Mouse (Mus musculus) CH12.LX (cell line): ENCODE measurements at regions not wholly inside any gene's neighbourhood (a gene's known extent, or its start where the extent isn't known, plus 50 kb on each side); places are given as distances from the start of the nearest gene placed in this dataset.

ENCODE experiments used
- DNase-seq: peaks from one replicate; pipeline ENCODE4 v3.0.0-alpha.2; 2013; ENCODE audit errors: extremely low read depth
- H3K27ac ChIP-seq: 2 replicates; pipeline ENCODE4 v1.5.1; 2012; ENCODE audit warnings: low read depth, mild to moderate bottlenecking, control low read depth, moderate library complexity; ENCODE audit not compliant: insufficient read depth
- H3K27me3 ChIP-seq: replicated peaks from 2 replicates; pipeline ENCODE3; 2012; ENCODE audit warnings: inconsistent platforms
- H3K36me3 ChIP-seq, 2 experiments: replicated peaks in 1 of 2; 2 replicates each; pipeline versions ENCODE3 to v1.6.1; 2012; ENCODE audit warnings: inconsistent platforms in 1 of 2, low read length in 1 of 2, mild to moderate bottlenecking in 1 of 2, mixed read lengths in 1 of 2, moderate library complexity in 1 of 2; ENCODE audit not compliant: control insufficient read depth in 1 of 2, insufficient read depth in 1 of 2
- H3K4me1 ChIP-seq, 2 experiments: 2 replicates each; pipeline ENCODE4 v1.6.1; 2012; ENCODE audit warnings: inconsistent platforms in 1 of 2, moderate library complexity in 1 of 2; ENCODE audit not compliant: insufficient read depth in 2 of 2, control insufficient read depth in 1 of 2
- H3K4me2 ChIP-seq: 2 replicates; pipeline ENCODE4 v1.6.1; 2012; ENCODE audit warnings: low read depth, mild to moderate bottlenecking, control low read depth; ENCODE audit not compliant: poor library complexity, insufficient read depth, severe bottlenecking
- H3K4me3 ChIP-seq, 3 experiments: fragments of 150-350 bp in 1 of 3; sonication (generic) in 1 of 3; replicated peaks in 1 of 3; 2 replicates each; pipeline versions ENCODE3 to v1.5.1; 2011 to 2012; ENCODE audit warnings: low read depth in 2 of 3, low read length in 2 of 3, mild to moderate bottlenecking in 2 of 3, moderate library complexity in 2 of 3, control low read depth in 1 of 3, improper control_type of control experiment in 1 of 3, inconsistent platforms in 1 of 3, mixed read lengths in 1 of 3; ENCODE audit not compliant: poor library complexity in 1 of 3
- H3K79me2 ChIP-seq: replicated peaks from 2 replicates; pipeline ENCODE4 v1.6.1; 2012; ENCODE audit warnings: mild to moderate bottlenecking, moderate library complexity; ENCODE audit not compliant: control insufficient read depth, poor library complexity, insufficient read depth, severe bottlenecking; ENCODE audit errors: extremely low read depth
- H3K9ac ChIP-seq: 2 replicates; pipeline ENCODE4 v1.6.1; 2012; ENCODE audit warnings: low read depth, mild to moderate bottlenecking, control low read depth, moderate library complexity; ENCODE audit not compliant: insufficient read depth
- H3K9me3 ChIP-seq: replicated peaks from 2 replicates; pipeline ENCODE3; 2012; ENCODE audit warnings: low read length, inconsistent platforms, mixed read lengths
- BHLHE40 ChIP-seq: IDR thresholded peaks from 2 replicates; pipeline ENCODE4 v1.6.1; 2011; ENCODE audit warnings: mild to moderate bottlenecking, low read depth, low read length, improper control_type of control experiment
- CHD1 ChIP-seq: IDR thresholded peaks from 2 replicates; pipeline ENCODE4 v1.6.1; 2012; ENCODE audit warnings: low read depth, low read length, improper control_type of control experiment, inconsistent platforms
- CHD2 ChIP-seq: IDR thresholded peaks from 2 replicates; pipeline ENCODE4 v1.6.1; 2011; ENCODE audit warnings: low read length, improper control_type of control experiment
- ETS1 ChIP-seq: conservative IDR thresholded peaks from 2 replicates; pipeline ENCODE4 v1.6.1; 2012; ENCODE audit warnings: low read depth, mild to moderate bottlenecking, inconsistent platforms, low read length, improper control_type of control experiment, moderate library complexity
- GABPA ChIP-seq: IDR thresholded peaks from 2 replicates; pipeline ENCODE4 v1.6.1; 2012; ENCODE audit warnings: low read depth, low read length, improper control_type of control experiment, inconsistent platforms; ENCODE audit not compliant: insufficient replicate concordance
- HCFC1 ChIP-seq: IDR thresholded peaks from 2 replicates; pipeline ENCODE4 v1.6.1; 2012; ENCODE audit warnings: low read depth, mild to moderate bottlenecking, inconsistent platforms, low read length, improper control_type of control experiment
- JUN ChIP-seq: IDR thresholded peaks from 2 replicates; pipeline ENCODE4 v1.6.1; 2011; ENCODE audit warnings: low read depth, mild to moderate bottlenecking, low read length, improper control_type of control experiment, moderate library complexity; ENCODE audit not compliant: insufficient read depth
- JUND ChIP-seq: conservative IDR thresholded peaks from 2 replicates; pipeline ENCODE4 v1.6.1; 2011; ENCODE audit warnings: low read depth, low read length, improper control_type of control experiment
- KAT2A ChIP-seq: IDR thresholded peaks from 2 replicates; pipeline ENCODE4 v1.6.1; 2012; ENCODE audit warnings: low read length, improper control_type of control experiment, inconsistent platforms; ENCODE audit not compliant: insufficient replicate concordance
- MAFK ChIP-seq: IDR thresholded peaks from 2 replicates; pipeline ENCODE4 v1.6.1; 2011; ENCODE audit warnings: low read length, improper control_type of control experiment; ENCODE audit not compliant: insufficient replicate concordance
- MEF2A ChIP-seq: IDR thresholded peaks from 2 replicates; pipeline ENCODE4 v1.6.1; 2014; ENCODE audit warnings: low read depth, mild to moderate bottlenecking, inconsistent platforms, low read length, improper control_type of control experiment, borderline replicate concordance
- MXI1 ChIP-seq: IDR thresholded peaks from 2 replicates; pipeline ENCODE4 v1.6.1; 2011; ENCODE audit warnings: mild to moderate bottlenecking, low read depth, low read length, improper control_type of control experiment
- NRF1 ChIP-seq: IDR thresholded peaks from 2 replicates; pipeline ENCODE4 v1.6.1; 2014; ENCODE audit warnings: low read depth, mild to moderate bottlenecking, inconsistent platforms, low read length, improper control_type of control experiment, moderate library complexity
- PAX5 ChIP-seq: IDR thresholded peaks from 2 replicates; pipeline ENCODE4 v1.6.1; 2012; ENCODE audit warnings: low read length, inconsistent platforms, mixed read lengths
- POLR2AphosphoS2 ChIP-seq: IDR thresholded peaks from 2 replicates; pipeline ENCODE4 v1.6.1; 2011; ENCODE audit warnings: low read depth, low read length, improper control_type of control experiment
- SIN3A ChIP-seq: IDR thresholded peaks from 2 replicates; pipeline ENCODE4 v1.6.1; 2012; ENCODE audit warnings: low read length, improper control_type of control experiment, inconsistent platforms
- SMC3 ChIP-seq: IDR thresholded peaks from 2 replicates; pipeline ENCODE4 v1.6.1; 2011; ENCODE audit warnings: low read depth, low read length, improper control_type of control experiment
- TBP ChIP-seq: conservative IDR thresholded peaks from 2 replicates; pipeline ENCODE4 v1.6.1; 2011; ENCODE audit warnings: low read depth, low read length, improper control_type of control experiment
- TCF12 ChIP-seq: IDR thresholded peaks from 2 replicates; pipeline ENCODE4 v1.6.1; 2014; ENCODE audit warnings: low read depth, mild to moderate bottlenecking, inconsistent platforms, low read length, improper control_type of control experiment
- USF2 ChIP-seq: conservative IDR thresholded peaks from 2 replicates; pipeline ENCODE4 v1.6.1; 2011; ENCODE audit warnings: low read depth, low read length, improper control_type of control experiment
- ZC3H11A ChIP-seq: IDR thresholded peaks from 2 replicates; pipeline ENCODE4 v1.6.1; 2012; ENCODE audit warnings: low read depth, mild to moderate bottlenecking, inconsistent platforms, low read length, improper control_type of control experiment
- dilution Hi-C: fragments of 300-500 bp; cut with MboI; formaldehyde crosslinking; loops from 2 replicates; pipeline ENCODE4 v1.14.3; 2020; ENCODE audit warnings: low sequenced_read_pairs; ENCODE audit not compliant: extremely low pct_unique_long_range_greater_than_20kb, extremely low pct_ligation_motif_present
- in situ Hi-C: fragments of 300-500 bp; cut with MboI; formaldehyde crosslinking; loops from 3 replicates; pipeline ENCODE4 v1.14.3; 2019; ENCODE audit warnings: low sequenced_read_pairs, low pct_ligation_motif_present, low pct_unique_long_range_greater_than_20kb, mixed read lengths

DNA sequence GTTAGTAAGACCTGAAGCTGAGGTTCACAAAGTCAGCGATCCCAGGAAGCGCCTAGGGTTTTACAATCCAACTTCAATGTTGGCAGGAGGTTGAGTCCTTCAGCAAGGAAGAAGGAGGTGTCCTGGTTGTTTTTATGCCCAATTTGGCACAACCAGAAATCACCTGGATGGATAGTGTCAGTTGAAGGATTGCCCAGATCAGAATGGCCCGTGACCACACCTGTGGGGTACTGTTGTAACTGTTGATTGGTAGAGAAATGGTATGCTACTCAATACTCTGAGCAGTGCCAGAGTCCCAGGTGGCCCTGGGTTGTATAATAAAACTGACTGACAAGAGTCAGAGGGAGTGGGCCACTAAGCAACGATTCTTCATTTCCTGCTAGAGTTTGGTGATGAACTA is 140.2 kb downstream of the Cartpt start:
- no peak overlapping the region for H3K4me3 ChIP-seq
- dilution Hi-C loops: no loop called here
- H3K79me2 ChIP-seq: no peaks in the 10 kb centered on the region
- DNase-seq: no peak
- peaks cover 0 to 14% of the 10 kb centered on the region in 2 experiments; a peak in 2 of 4 replicates for H3K4me1 ChIP-seq
- H3K27me3 ChIP-seq: no peaks in the 10 kb centered on the region
- H3K4me2 ChIP-seq: no peak overlapping the region
- H3K27ac ChIP-seq: no peak overlapping the region
- H3K9me3 ChIP-seq: no peaks in the 10 kb centered on the region
- TF ChIP-seq MEF2A: no peak
- TF ChIP-seq SMC3: no peak
- TF ChIP-seq TBP: no peak
- no peak for TF ChIP-seq SIN3A
- no peak for TF ChIP-seq USF2
- TF ChIP-seq BHLHE40: no peak
- no peak for TF ChIP-seq TCF12
- no peak for TF ChIP-seq CHD2
- TF ChIP-seq NRF1: no peak
- no peak for TF ChIP-seq GABPA
- TF ChIP-seq HCFC1: no peak
- in situ Hi-C loops: no loop called here
- H3K9ac ChIP-seq: no peak overlapping the region
- H3K36me3 ChIP-seq: no peaks in the 10 kb centered on the region

- peaks cover 0 to 10% of the 10 kb centered on the region in 2 experiments; a peak in 2 of 4 replicates for H3K4me1 ChIP-seq
- H3K79me2 ChIP-seq: no peaks in the 10 kb centered on the region
- in situ Hi-C loops: no loop called here
- no peak for DNase-seq
- dilution Hi-C loops: no loop called here
- H3K36me3 ChIP-seq: no peaks in the 10 kb centered on the region
- no peak overlapping the region for H3K4me2 ChIP-seq
- no peak overlapping the region for H3K27ac ChIP-seq
- no peak overlapping the region for H3K9ac ChIP-seq
- no peaks in the 10 kb centered on the region for H3K9me3 ChIP-seq
- no peak overlapping the region for H3K4me3 ChIP-seq
- no peaks in the 10 kb centered on the region for H3K27me3 ChIP-seq
- TF ChIP-seq JUN (no peak), CHD2 (no peak), TBP (no peak), MAFK (no peak), SIN3A (no peak), MXI1 (no peak), CHD1 (no peak), BHLHE40 (no peak), PAX5 (no peak), ETS1 (no peak), USF2 (no peak), ZC3H11A (no peak), KAT2A (no peak), POLR2AphosphoS2 (no peak), JUND (no peak)
Observed at GRCm38 (mm10) chr13:99759256-99760044, 141.4 kb downstream of the Cartpt start.
